Mouse (Mus musculus): ENCODE measurements around the gene Tcap.

DNA sequence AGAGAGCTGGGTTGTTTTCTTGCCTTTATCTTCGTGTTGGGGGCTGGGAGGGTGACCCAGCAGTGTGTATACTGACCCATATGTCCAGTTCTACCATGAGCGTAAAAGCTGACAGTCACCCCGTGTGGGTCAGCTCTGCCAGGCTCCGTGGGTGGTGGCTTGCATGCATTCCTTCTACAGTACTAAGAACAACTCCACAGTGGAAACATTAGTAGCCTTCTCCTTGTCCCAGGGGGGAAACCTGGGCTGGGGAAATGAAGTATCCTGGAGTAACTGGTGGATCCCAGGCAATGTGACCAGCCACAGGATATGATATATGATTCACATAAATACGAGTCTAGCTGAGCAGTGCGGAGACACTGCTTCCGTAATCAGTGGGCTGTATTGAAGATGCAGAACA, 30.1 kb downstream of the Tcap start:
- TF ChIP-seq CTCF (IDR thresholded peaks at IDR 0.05) (no peak), POLR2A (IDR thresholded peaks at IDR 0.05; ENCODE audit: insufficient read depth, low read depth, low read length) (no peak)

All from heart, adult 2 months (tissue).